Mouse (Mus musculus) 3T3-L1 (cell line): Measurements from ENCODE around the gene Dnaic2.
A peak's percentile ranks its signal among the peaks of the same experiment; 100 is the strongest.

Source experiments
- DNase-seq: peaks from one replicate; pipeline ENCODE4 v3.0.0-alpha.2; 2015; ENCODE audit warnings: low read depth, low spot score

The Dnaic2 gene

GRCm38 (mm10) chr11:114726965-114727825 is at the start of gene Dnaic2:
TSS of gene Dnaic2 (plus strand) at chr11:114727408.
- DNase-seq: no peak

GRCm38 (mm10) chr11:114679582-114679981 is 47.6 kb upstream of the Dnaic2 start:
- DNase-seq: peak; percentile 25

GRCm38 (mm10) chr11:114680291-114680690 is 46.9 kb upstream of the Dnaic2 start:
- no peak for DNase-seq

- DNase-seq: no peak
These were observed 46.2 kb upstream of the Dnaic2 start for GRCm38 (mm10) chr11:114681054-114681453.

- no peak for DNase-seq
These were observed 44.8 kb upstream of the Dnaic2 start for GRCm38 (mm10) chr11:114682321-114682900.

GRCm38 (mm10) chr11:114683029-114683721 is 44.0 kb upstream of the Dnaic2 start:
- DNase-seq: no peak

GRCm38 (mm10) chr11:114683722-114684621 is 43.2 kb upstream of the Dnaic2 start:
- DNase-seq: peak; percentile 41

GRCm38 (mm10) chr11:114684627-114685373 is 42.4 kb upstream of the Dnaic2 start:
- DNase-seq: peak; percentile 62

GRCm38 (mm10) chr11:114685526-114686040 is 41.6 kb upstream of the Dnaic2 start:
- DNase-seq: no peak

GRCm38 (mm10) chr11:114686221-114686959 is 40.8 kb upstream of the Dnaic2 start:
- no peak for DNase-seq

- peak; percentile 94 for DNase-seq
These were observed 39.5 kb upstream of the Dnaic2 start for GRCm38 (mm10) chr11:114687574-114688188.

GRCm38 (mm10) chr11:114688729-114689128 is 38.5 kb upstream of the Dnaic2 start:
- no peak for DNase-seq

GRCm38 (mm10) chr11:114690192-114690591 is 37.0 kb upstream of the Dnaic2 start:
- no peak for DNase-seq

- DNase-seq: no peak
These were observed 35.6 kb upstream of the Dnaic2 start for GRCm38 (mm10) chr11:114691454-114692182.

- DNase-seq: no peak
These were observed 34.6 kb upstream of the Dnaic2 start for GRCm38 (mm10) chr11:114692601-114693000.

- DNase-seq: no peak
These were observed 33.8 kb upstream of the Dnaic2 start for GRCm38 (mm10) chr11:114693456-114693855.

GRCm38 (mm10) chr11:114694451-114694850 is 32.8 kb upstream of the Dnaic2 start:
- peak; percentile 75 for DNase-seq

GRCm38 (mm10) chr11:114698496-114698895 is 28.7 kb upstream of the Dnaic2 start:
- DNase-seq: no peak

- no peak for DNase-seq
These were observed 27.7 kb upstream of the Dnaic2 start for GRCm38 (mm10) chr11:114699511-114699910.
